Mouse (Mus musculus) bone marrow macrophage, adult 2 months (primary cell): ENCODE results near the gene Cox5a. TPM values are rescaled to one million over a fixed set of nuclear protein-coding genes. Genes with fewer than 3 reads are reported as not detected.

Source experiments
- H3K27ac ChIP-seq: 2 replicates; pipeline ENCODE4 v1.5.1; 2012; ENCODE audit warnings: low read depth, low read length; ENCODE audit not compliant: insufficient read depth
- H3K4me1 ChIP-seq: 2 replicates; pipeline ENCODE4 v1.6.1; 2012; ENCODE audit warnings: low read length; ENCODE audit not compliant: control insufficient read depth, insufficient read depth
- H3K4me3 ChIP-seq: 2 replicates; pipeline ENCODE4 v1.5.1; 2012; ENCODE audit warnings: mild to moderate bottlenecking, low read length, moderate library complexity; ENCODE audit not compliant: insufficient read depth
- CTCF ChIP-seq: IDR thresholded peaks from 2 replicates; pipeline ENCODE4 v1.5.1; 2012; ENCODE audit warnings: low read depth, mild to moderate bottlenecking, low read length, moderate library complexity
- POLR2A ChIP-seq: IDR thresholded peaks from 2 replicates; pipeline ENCODE4 v1.6.1; 2012; ENCODE audit warnings: mild to moderate bottlenecking, low read depth, low read length, borderline replicate concordance
- polyA plus RNA-seq: library from polyadenylated mRNA; stranded (reverse); fragments of >200 nt; gene quantifications from 2 replicates; pipeline ENCODE4 v1.2.4, GENCODE M21; 2012; ENCODE audit not compliant: missing spikeins, insufficient read depth, insufficient read length

Gene Cox5a
- polyA plus RNA-seq, 1 experiment = 346 TPM

DNA sequence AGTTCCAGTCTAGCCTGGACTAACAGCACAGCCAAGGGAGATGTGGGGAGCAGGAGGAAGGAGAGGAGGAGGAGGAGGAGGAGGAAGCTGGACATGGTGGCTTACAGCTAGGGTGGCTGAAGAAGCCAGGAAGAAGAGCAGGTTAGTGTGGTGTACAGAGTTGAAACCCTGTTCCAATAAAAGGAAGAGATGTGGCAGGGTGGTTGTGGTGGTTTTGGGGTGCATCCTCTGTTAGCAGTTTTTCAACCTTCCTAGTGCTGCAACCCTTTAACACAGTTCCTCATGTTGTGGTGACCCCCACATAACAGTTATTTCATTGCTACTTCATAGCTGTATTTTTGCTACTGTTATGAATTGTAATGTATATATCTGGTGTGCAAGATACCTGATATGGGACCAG lies 3.4 kb downstream of the Cox5a start:
- TF ChIP-seq CTCF (no peak), POLR2A (no peak)
- peaks cover 36% of the 10 kb centered on the region for H3K4me1 ChIP-seq
- H3K27ac ChIP-seq = peak overlapping the region; percentile 10
- peak overlapping the region; percentile 10; the same call in 1 of the 2 replicates for H3K4me3 ChIP-seq

DNA sequence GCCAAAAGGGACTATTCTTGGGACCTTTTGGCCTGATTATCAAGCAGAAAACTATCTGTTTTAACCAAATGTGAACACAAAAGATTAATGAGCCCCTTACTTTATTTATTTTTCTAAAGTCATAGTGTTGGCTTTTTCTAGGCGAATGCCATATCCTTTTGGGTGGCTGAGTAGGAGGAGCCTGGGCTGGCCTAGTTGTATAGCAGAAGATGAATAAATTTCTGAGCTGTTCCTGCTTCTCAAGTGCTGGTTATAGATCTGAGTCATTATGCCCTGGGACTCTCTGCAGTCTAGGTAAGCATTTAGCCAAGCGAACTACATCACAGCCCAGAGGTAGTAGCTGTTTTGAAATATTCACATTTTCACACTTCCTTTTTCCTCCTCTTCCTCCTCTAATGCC lies 4.4 kb downstream of the Cox5a start:
- TF ChIP-seq CTCF = no peak
- H3K4me3 ChIP-seq = no peak overlapping the region
- peaks cover 36% of the 10 kb centered on the region for H3K4me1 ChIP-seq
- H3K27ac ChIP-seq = no peak overlapping the region

GRCm38 (mm10) chr9:57526435-57526834 lies 5.4 kb downstream of the Cox5a start:
- H3K4me3 ChIP-seq = no peak overlapping the region
- H3K27ac ChIP-seq = no peak overlapping the region
- peaks cover 36% of the 10 kb centered on the region for H3K4me1 ChIP-seq
- TF ChIP-seq CTCF (no peak), POLR2A (no peak)

- H3K4me3 ChIP-seq = no peak overlapping the region
- no peak overlapping the region for H3K27ac ChIP-seq
- peaks cover 19% of the 10 kb centered on the region for H3K4me1 ChIP-seq
- TF ChIP-seq CTCF (no peak), POLR2A (no peak)
Observed at GRCm38 (mm10) chr9:57531946-57532345, 10.9 kb downstream of the Cox5a start.

DNA sequence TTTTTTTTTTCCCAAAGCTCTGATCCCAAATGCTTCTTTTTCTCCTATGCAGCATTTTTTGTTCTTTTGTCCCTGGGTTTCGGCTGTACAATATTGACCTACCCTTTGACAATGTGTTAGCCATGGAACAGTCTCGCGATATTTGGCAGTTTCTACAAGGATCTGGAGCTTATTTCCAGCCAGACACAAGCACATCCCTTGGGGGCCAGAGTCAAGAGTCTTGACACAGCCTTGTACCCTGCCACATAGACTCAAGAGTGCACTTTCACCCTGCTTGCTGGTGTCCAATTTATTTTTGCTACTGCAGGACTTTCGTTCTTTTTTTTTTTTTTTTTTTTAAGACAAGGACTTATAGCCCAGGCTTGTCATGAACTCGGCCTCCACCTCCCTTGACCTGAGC lies 15.3 kb downstream of the Cox5a start:
- peak overlapping the region; percentile 90 for H3K4me3 ChIP-seq
- H3K27ac ChIP-seq = no peak overlapping the region
- TF ChIP-seq CTCF (no peak), POLR2A (no peak)
- peaks cover 21% of the 10 kb centered on the region for H3K4me1 ChIP-seq

GRCm38 (mm10) chr9:57537044-57537727 lies 16.1 kb downstream of the Cox5a start, which contains the start of gene Fam219b:
TSS of gene Fam219b (plus strand) at chr9:57537528.
- TF ChIP-seq POLR2A (no peak), CTCF (no peak)
- Histone ChIP-seq H3K4me3 (peak within 1 kb of the TSS; percentile 90), H3K27ac (peak within 1 kb of the TSS; percentile 84), H3K4me1 (peaks cover 19% of the 10 kb centered on the region)

DNA sequence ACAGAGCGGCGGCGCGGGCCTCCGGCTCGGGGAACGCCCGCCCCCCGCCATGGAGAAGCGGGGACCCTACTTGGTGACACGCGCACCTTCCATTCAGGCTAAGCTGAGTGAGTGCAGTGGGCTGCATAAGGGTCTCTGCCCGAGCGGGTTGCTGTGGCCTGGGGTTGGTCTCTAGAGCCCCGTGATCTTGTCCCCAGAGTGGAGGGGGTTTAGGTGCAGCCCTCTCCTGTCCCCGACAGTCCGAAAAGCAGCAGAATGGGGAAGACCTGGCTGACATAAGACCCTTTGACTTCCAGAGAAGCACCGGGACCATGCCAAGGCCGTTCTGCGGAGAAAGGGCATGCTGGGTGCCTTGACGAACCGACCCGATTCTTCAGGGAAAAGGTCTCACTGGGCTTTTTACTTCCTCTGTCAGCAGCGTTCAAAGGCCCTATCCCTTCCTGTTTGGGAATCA lies 16.7 kb downstream of the Cox5a start:
- no peak for TF ChIP-seq POLR2A
- Histone ChIP-seq H3K27ac (peak overlapping the region; percentile 84), H3K4me3 (peak overlapping the region; percentile 90), H3K4me1 (peaks cover 16% of the 10 kb centered on the region)

DNA sequence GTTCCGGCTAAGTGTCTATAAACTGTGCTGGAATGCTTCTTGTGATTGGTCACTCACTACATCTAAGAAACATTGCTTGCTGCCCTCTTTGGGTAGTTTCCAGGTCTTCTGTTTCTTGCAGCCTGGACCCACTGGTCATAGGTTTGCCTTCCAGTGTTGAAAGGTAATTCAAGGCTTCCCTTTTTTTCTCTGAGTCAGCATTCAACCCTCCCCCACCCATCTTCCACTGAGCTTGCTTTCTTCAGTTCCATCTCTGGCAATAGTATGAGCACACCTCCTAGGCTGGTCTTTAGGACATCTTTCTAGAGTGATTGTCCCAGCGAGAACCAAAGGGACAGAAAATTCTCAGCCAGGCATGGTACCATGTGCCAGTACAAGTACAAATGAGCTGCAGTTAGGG lies 18.5 kb downstream of the Cox5a start:
- Histone ChIP-seq H3K4me3 (no peak overlapping the region), H3K27ac (no peak overlapping the region), H3K4me1 (peaks cover 12% of the 10 kb centered on the region; the same call in 1 of the 2 replicates)
- no peak for TF ChIP-seq POLR2A
- TF ChIP-seq CTCF = no peak

DNA sequence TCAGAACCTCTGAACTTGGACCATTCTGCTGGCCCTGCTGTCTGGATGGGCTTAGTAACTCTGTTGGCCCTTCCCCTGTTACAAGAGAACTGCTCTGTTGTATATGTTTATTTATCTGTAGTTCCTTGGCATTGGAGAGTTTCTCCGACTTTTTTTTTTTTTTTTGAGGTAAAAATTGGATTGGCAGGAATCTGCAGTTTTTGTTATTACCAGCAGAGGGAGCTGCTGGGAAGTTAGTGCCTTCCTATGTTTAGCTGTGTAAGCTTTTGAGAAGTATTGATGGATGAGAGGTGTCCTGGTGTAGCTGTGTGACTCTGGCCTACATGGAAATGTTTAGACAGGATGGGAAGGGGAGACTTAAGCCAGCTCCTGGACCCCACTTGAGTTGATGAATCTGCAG lies 20.2 kb downstream of the Cox5a start:
- H3K27ac ChIP-seq = no peak overlapping the region
- no peak overlapping the region for H3K4me3 ChIP-seq
- H3K4me1 ChIP-seq = peaks cover 12% of the 10 kb centered on the region; the same call in 1 of the 2 replicates
- TF ChIP-seq POLR2A (no peak), CTCF (no peak)

GRCm38 (mm10) chr9:57543951-57544350 lies 22.9 kb downstream of the Cox5a start:
- Histone ChIP-seq H3K4me3 (no peak overlapping the region), H3K27ac (no peak overlapping the region), H3K4me1 (peaks cover 4% of the 10 kb centered on the region; the same call in 1 of the 2 replicates)
- TF ChIP-seq CTCF (no peak), POLR2A (no peak)
